Comparison of ENCODE assay signal across 9 mouse cellular contexts in the genomic region with DNA sequence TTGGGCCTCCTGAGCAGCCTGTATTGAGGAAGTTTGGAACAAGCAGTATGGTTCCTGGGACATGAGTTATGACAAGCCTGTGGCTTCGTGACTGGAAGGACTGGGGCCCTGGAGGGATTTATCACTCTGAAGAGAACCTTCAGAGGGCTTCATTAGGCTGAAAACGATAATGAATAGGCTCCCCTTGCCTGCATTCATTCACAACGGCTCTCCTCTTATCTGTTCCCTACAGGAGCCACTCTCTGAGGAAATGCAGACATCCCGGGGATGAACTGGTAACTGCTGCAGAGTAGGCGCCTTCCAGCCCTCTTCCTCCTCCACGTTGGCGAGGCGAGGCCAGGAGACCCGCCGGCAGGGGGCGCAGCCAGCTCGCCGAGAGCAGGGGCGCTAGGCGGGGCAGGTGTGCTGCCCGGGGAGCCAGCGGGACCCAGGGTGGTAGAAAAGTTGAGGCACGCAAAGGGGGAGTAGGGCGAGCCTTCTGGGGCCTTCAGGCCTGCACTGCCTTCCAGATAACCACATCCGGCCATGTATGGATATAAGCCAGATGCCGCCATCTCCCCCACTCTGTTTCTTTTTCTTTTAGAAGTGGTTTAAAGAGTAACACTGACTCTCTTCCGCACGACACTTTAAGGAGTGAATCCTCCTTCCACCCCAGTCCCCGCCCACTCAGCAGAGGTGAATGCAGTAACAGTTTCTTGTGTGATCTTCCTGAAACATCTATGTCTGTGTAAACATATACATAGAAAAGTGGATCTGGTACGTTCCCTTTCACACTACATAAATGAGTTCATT. TPM values are rescaled to one million over a fixed set of nuclear protein-coding genes. Genes with fewer than 3 reads are reported as not detected.
DNase-seq lines count a peak whose midpoint lies in the region; ATAC-seq lines count a peak whose summit lies in the region.
"Had no signal": no experiment of that assay in that cellular context is flagged by ENCODE, and none has a peak within 500 bp of the region (broad histone marks: within the 10 kb centered on the region; RNA-seq: fewer than 3 reads in every experiment).

No protein-coding gene starts in this region.

- H3K4me3 ChIP-seq in embryonic facial prominence, embryonic 12.5 days: 0 out of 2 replicates have a peak overlapping the region, but pooled peaks have one; percentile 14
- peak overlapping the region; percentile 40 for H3K4me3 ChIP-seq in heart, embryonic 10.5 days
- peak overlapping the region; percentile 26 for H3K4me3 ChIP-seq in liver, embryonic 13.5 days (replicated peaks)
- no peak overlapping the region for H3K4me3 ChIP-seq in neural tube, embryonic 11.5 days (ENCODE audit: low read depth, low read length)
- H3K4me3 ChIP-seq in stomach, embryonic 15.5 days (replicated peaks): peak overlapping the region; percentile 19; the same call in 1 of the 2 replicates

- H3K27me3 ChIP-seq in embryonic facial prominence, embryonic 12.5 days: no peaks in the 10 kb centered on the region
- H3K27me3 ChIP-seq in heart, embryonic 10.5 days (ENCODE audit: insufficient read depth, poor library complexity, severe bottlenecking): peaks cover 11% of the 10 kb centered on the region; the same call in 1 of the 2 replicates
- H3K27me3 ChIP-seq in liver, embryonic 13.5 days: no peaks in the 10 kb centered on the region
- H3K27me3 ChIP-seq in neural tube, embryonic 11.5 days (ENCODE audit: control insufficient read depth, insufficient read depth, low read length): peaks cover 11% of the 10 kb centered on the region; the same call in 1 of the 2 replicates
- H3K27me3 ChIP-seq in stomach, embryonic 15.5 days (replicated peaks): no peaks in the 10 kb centered on the region
- H3K27me3 ChIP-seq: Patski had no signal

- no peaks in the 10 kb centered on the region for H3K9me3 ChIP-seq in embryonic facial prominence, embryonic 12.5 days
- H3K9me3 ChIP-seq in heart, embryonic 10.5 days: no peaks in the 10 kb centered on the region
- H3K9me3 ChIP-seq in liver, embryonic 13.5 days (replicated peaks): no peaks in the 10 kb centered on the region
- no peaks in the 10 kb centered on the region for H3K9me3 ChIP-seq in neural tube, embryonic 11.5 days (ENCODE audit: control insufficient read depth, low read length)
- H3K9me3 ChIP-seq in stomach, embryonic 15.5 days: no peaks in the 10 kb centered on the region

- peak overlapping the region; percentile 77 for H3K27ac ChIP-seq in embryonic facial prominence, embryonic 12.5 days
- H3K27ac ChIP-seq in heart, embryonic 10.5 days: peak overlapping the region; percentile 83
- H3K27ac ChIP-seq in liver, embryonic 13.5 days: peak overlapping the region; percentile 88
- no peak overlapping the region for H3K27ac ChIP-seq in neural tube, embryonic 11.5 days (ENCODE audit: low read depth, low read length)
- peak overlapping the region; percentile 86 for H3K27ac ChIP-seq in stomach, embryonic 15.5 days

- peak overlapping the region; percentile 32 for H3K4me2 ChIP-seq in embryonic facial prominence, embryonic 12.5 days (replicated peaks)
- peak overlapping the region; percentile 60 for H3K4me2 ChIP-seq in liver, embryonic 13.5 days
- H3K4me2 ChIP-seq in neural tube, embryonic 11.5 days (ENCODE audit: low read depth): no peak overlapping the region
- H3K4me2 ChIP-seq in stomach, embryonic 15.5 days: peak overlapping the region; percentile 51

- peak; percentile 63 for DNase-seq in 3134 (ENCODE audit: extremely low read depth, insufficient read length, low spot score)
- peak; percentile 94 for DNase-seq in adrenal gland, postnatal 14 days
- DNase-seq in heart, embryonic 10.5 days (ENCODE audit: low spot score): peak; percentile 90
- peak; percentile 68 for DNase-seq in kidney, adult 9 months
- DNase-seq in liver, embryonic 13.5 days: peak; percentile 77
- DNase-seq in neural tube, embryonic 11.5 days (ENCODE audit: low spot score): peak; percentile 87

- ATAC-seq in embryonic facial prominence, embryonic 12.5 days (ENCODE audit: insufficient number of reproducible peaks, insufficient read depth, low FRiP score, low TSS enrichment): peak; percentile 16; the same call in 1 of the 2 replicates
- peak; percentile 81 for ATAC-seq in liver, embryonic 13.5 days (ENCODE audit: low read depth)
- ATAC-seq in neural tube, embryonic 11.5 days (ENCODE audit: insufficient read depth, low FRiP score, low TSS enrichment): 0 out of 2 replicates have a peak, but pooled peaks have one; percentile 40
- peak; percentile 61 for ATAC-seq in stomach, embryonic 15.5 days (ENCODE audit: insufficient read depth, low FRiP score, low read depth)
- ATAC-seq: Patski had no signal

- H3K9ac ChIP-seq in embryonic facial prominence, embryonic 12.5 days: no peak overlapping the region
- peak overlapping the region; percentile 45; the same call in 1 of the 2 replicates for H3K9ac ChIP-seq in liver, embryonic 13.5 days
- H3K9ac ChIP-seq in neural tube, embryonic 11.5 days (ENCODE audit: low read length): no peak overlapping the region
- H3K9ac ChIP-seq in stomach, embryonic 15.5 days: no peak overlapping the region

- no peaks in the 10 kb centered on the region for H3K36me3 ChIP-seq in embryonic facial prominence, embryonic 12.5 days
- H3K36me3 ChIP-seq in heart, embryonic 10.5 days: no peaks in the 10 kb centered on the region
- H3K36me3 ChIP-seq in liver, embryonic 13.5 days: no peaks in the 10 kb centered on the region
- H3K36me3 ChIP-seq in neural tube, embryonic 11.5 days (ENCODE audit: control insufficient read depth, insufficient read depth, low read length): no peaks in the 10 kb centered on the region
- no peaks in the 10 kb centered on the region for H3K36me3 ChIP-seq in stomach, embryonic 15.5 days

- H3K4me1 ChIP-seq in embryonic facial prominence, embryonic 12.5 days: peaks cover 50% of the 10 kb centered on the region
- peaks cover 60% of the 10 kb centered on the region for H3K4me1 ChIP-seq in heart, embryonic 10.5 days
- H3K4me1 ChIP-seq in liver, embryonic 13.5 days (replicated peaks): peaks cover 69% of the 10 kb centered on the region
- H3K4me1 ChIP-seq in neural tube, embryonic 11.5 days (ENCODE audit: control insufficient read depth, insufficient read depth, low read length): peaks cover 20% of the 10 kb centered on the region
- peaks cover 61% of the 10 kb centered on the region for H3K4me1 ChIP-seq in stomach, embryonic 15.5 days

- WGBS in embryonic facial prominence, embryonic 12.5 days: 8% methylated on average over 25 of the region's 25 CpGs
- 4% methylated on average over 25 of the region's 25 CpGs for WGBS in heart, embryonic 10.5 days
- 2% methylated on average over 25 of the region's 25 CpGs for WGBS in liver, embryonic 13.5 days (ENCODE audit: insufficient replicate concordance)
- WGBS in neural tube, embryonic 11.5 days: 8% methylated on average over 25 of the region's 25 CpGs
- WGBS in stomach, embryonic 15.5 days: 6% methylated on average over 25 of the region's 25 CpGs

RNA-seq across cellular contexts. Expression of a gene that starts 14.9 kb away (rescaled TPM):
- 494 and 529 TPM in 2 replicates for total RNA-seq in adrenal gland, postnatal 14 days (2021)
- 316 and 347 TPM in 2 replicates for polyA plus RNA-seq in embryonic facial prominence, embryonic 12.5 days (2016; fragmentation: Nextera tagmentation; extraction: Ambion mirVana)
- 56.8 and 345 TPM in 2 replicates for polyA plus RNA-seq in heart, embryonic 10.5 days (2016; fragmentation: Nextera tagmentation; extraction: Ambion mirVana)
- polyA plus RNA-seq in liver, embryonic 13.5 days (2015; fragmentation: Nextera tagmentation; extraction: Ambion mirVana): 470 and 508 TPM in 2 replicates
- 112 and 120 TPM in 2 replicates for polyA plus RNA-seq in neural tube, embryonic 11.5 days (2014; fragmentation: Nextera tagmentation; extraction: Ambion mirVana)
- polyA plus RNA-seq in stomach, embryonic 15.5 days (2015; fragmentation: Nextera tagmentation; extraction: Ambion mirVana): 487 and 492 TPM in 2 replicates
- polyA plus RNA-seq: Patski had no signal

Comparison
In these comparisons a context has a peak if more than half of its experiments do, and no peak if none do; other contexts are left out.
1. ATAC-seq: peak in every context shown above with its lines; median percentile 81 in liver, embryonic 13.5 days; 61 in stomach, embryonic 15.5 days; 40 in neural tube, embryonic 11.5 days; 16 in embryonic facial prominence, embryonic 12.5 days.